Mouse (Mus musculus) kidney, adult 2 months (tissue): ENCODE measurements around the gene Atp6v0e.

ENCODE experiments used
- CTCF ChIP-seq: fragments of 200-500 bp; conservative IDR thresholded peaks from 2 replicates; pipeline ENCODE4 v1.5.1; 2011; ENCODE audit warnings: low read depth, mild to moderate bottlenecking, control low read depth, low read length, moderate library complexity, mixed read lengths; ENCODE audit not compliant: insufficient read depth, insufficient read length
- POLR2A ChIP-seq: fragments of 200-500 bp; IDR thresholded peaks from one replicate; pipeline ENCODE4 v1.6.1; 2011; ENCODE audit warnings: low read depth, low read length, control low read depth

- TF ChIP-seq CTCF (no peak), POLR2A (no peak)
Measured at GRCm38 (mm10) chr17:26694171-26694570, 31.1 kb downstream of the Atp6v0e start.
